Mouse (Mus musculus) C2C12 (cell line): ENCODE measurements around the gene Lasp1. TPM values are rescaled to one million over a fixed set of nuclear protein-coding genes. Genes with fewer than 3 reads are reported as not detected.

Source experiments
- H3K27me3 ChIP-seq: one replicate; pipeline ENCODE4 v1.6.1; 2011; ENCODE audit not compliant: control insufficient read depth, insufficient read depth, insufficient read length
- H3K36me3 ChIP-seq: one replicate; pipeline ENCODE4 v1.6.1; 2011; ENCODE audit not compliant: control insufficient read depth, insufficient read depth
- H3K4me3 ChIP-seq: one replicate; pipeline ENCODE4 v1.5.1; 2011; ENCODE audit warnings: mild to moderate bottlenecking, control low read depth; ENCODE audit not compliant: poor library complexity, insufficient read depth, severe bottlenecking
- H3K79me2 ChIP-seq: one replicate; pipeline ENCODE4 v1.6.1; 2011; ENCODE audit not compliant: control insufficient read depth, insufficient read depth
- H3K79me3 ChIP-seq: one replicate; pipeline ENCODE4 v1.6.1; 2011; ENCODE audit warnings: low read depth, control low read depth
- H3ac ChIP-seq: one replicate; pipeline ENCODE3; 2011; ENCODE audit warnings: low read depth; ENCODE audit not compliant: control insufficient read depth, insufficient read length
- CEBPB ChIP-seq: IDR thresholded peaks from one replicate; pipeline ENCODE4 v1.6.1; 2011; ENCODE audit warnings: low read depth, mild to moderate bottlenecking, control low read depth, moderate library complexity
- CTCF ChIP-seq: IDR thresholded peaks from one replicate; pipeline ENCODE4 v1.5.1; 2011; ENCODE audit not compliant: control insufficient read depth, insufficient read depth, insufficient read length
- FOSL1 ChIP-seq: IDR thresholded peaks from one replicate; pipeline ENCODE4 v1.8.0; 2011; ENCODE audit warnings: mild to moderate bottlenecking, low read length; ENCODE audit not compliant: poor library complexity, insufficient read depth, severe bottlenecking
- MAX ChIP-seq: IDR thresholded peaks from one replicate; pipeline ENCODE4 v1.6.1; 2011; ENCODE audit warnings: mild to moderate bottlenecking, control low read depth
- MYOD1 ChIP-seq: IDR thresholded peaks from one replicate; pipeline ENCODE4 v1.6.1; 2011; ENCODE audit warnings: low read depth; ENCODE audit not compliant: control insufficient read depth, insufficient read length
- MYOG ChIP-seq: IDR thresholded peaks from one replicate; pipeline ENCODE4 v1.6.1; 2011; ENCODE audit not compliant: control insufficient read depth, insufficient read length; ENCODE audit errors: extremely low read depth
- USF1 ChIP-seq: IDR thresholded peaks from one replicate; pipeline ENCODE4 v1.6.1; 2011; ENCODE audit warnings: low read depth, mild to moderate bottlenecking, control low read depth, moderate library complexity
- polyA plus RNA-seq: library from polyadenylated mRNA; unstranded; fragments of >200 nt; fragmentation: generic; extraction: Trizol; gene quantifications from one replicate; pipeline ENCODE4 v1.2.1, GENCODE M21; 2012; ENCODE audit warnings: missing spikeins

The Lasp1 gene
- polyA plus RNA-seq, 1 experiment, result 219 TPM

DNA sequence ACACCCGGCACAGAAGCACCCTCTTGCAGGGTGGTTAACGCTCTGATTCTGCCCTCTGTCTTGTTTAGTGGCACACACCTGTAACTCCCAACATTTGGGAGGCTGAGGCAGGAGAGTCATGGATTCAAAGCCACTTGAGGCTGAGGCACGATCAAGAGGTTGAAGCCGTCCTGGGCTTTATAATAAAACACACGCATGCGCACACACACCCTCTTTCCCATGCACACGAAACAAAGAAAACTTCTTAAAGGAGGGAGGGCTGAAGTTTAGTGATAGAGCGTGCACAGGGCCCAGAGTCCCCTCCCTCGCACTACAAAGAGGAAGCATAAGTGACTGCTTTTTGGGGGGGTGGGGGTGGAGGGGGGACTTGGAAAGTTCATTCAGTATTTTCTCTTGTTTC is 27.2 kb downstream of the Lasp1 start:
- H3K79me3 ChIP-seq, result peaks cover 72% of the 10 kb centered on the region
- no peak overlapping the region for H3ac ChIP-seq
- no peak for TF ChIP-seq CTCF
- TF ChIP-seq MYOG, result no peak
- no peak for TF ChIP-seq MYOD1
- TF ChIP-seq MAX, result no peak
- TF ChIP-seq USF1, result no peak
- TF ChIP-seq FOSL1, result no peak
- no peak for TF ChIP-seq CEBPB
- peaks cover 99% of the 10 kb centered on the region for H3K79me2 ChIP-seq
- H3K36me3 ChIP-seq, result peaks cover 98% of the 10 kb centered on the region
- no peak overlapping the region for H3K4me3 ChIP-seq
- no peaks in the 10 kb centered on the region for H3K27me3 ChIP-seq

DNA sequence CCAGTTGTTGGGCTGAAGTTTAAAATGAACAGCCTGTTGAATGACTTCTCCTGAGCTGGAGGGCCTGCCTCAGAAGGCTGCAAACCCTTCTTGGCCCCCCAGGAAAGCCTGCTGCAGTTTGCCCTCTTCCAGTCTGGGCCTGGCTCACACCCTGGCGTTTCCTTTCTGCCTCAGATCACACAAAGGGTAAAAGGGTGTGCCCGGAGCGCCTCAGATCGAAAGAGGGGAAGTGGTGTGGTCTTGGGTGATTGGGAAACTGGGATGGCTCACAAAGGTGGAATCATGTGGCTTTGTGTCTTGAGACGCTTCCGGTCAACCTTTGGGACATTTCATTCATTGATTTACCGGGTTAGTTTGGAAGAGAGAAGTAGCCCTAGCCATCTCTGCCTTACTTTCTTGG is 27.6 kb downstream of the Lasp1 start:
- Histone ChIP-seq H3K36me3 (peaks cover 97% of the 10 kb centered on the region), H3K27me3 (no peaks in the 10 kb centered on the region), H3K4me3 (no peak overlapping the region), H3K79me2 (peaks cover 99% of the 10 kb centered on the region), H3ac (no peak overlapping the region), H3K79me3 (peaks cover 71% of the 10 kb centered on the region)
- no peak for TF ChIP-seq FOSL1
- no peak for TF ChIP-seq CTCF
- no peak for TF ChIP-seq MYOD1
- TF ChIP-seq MAX, result no peak
- TF ChIP-seq CEBPB, result no peak

DNA sequence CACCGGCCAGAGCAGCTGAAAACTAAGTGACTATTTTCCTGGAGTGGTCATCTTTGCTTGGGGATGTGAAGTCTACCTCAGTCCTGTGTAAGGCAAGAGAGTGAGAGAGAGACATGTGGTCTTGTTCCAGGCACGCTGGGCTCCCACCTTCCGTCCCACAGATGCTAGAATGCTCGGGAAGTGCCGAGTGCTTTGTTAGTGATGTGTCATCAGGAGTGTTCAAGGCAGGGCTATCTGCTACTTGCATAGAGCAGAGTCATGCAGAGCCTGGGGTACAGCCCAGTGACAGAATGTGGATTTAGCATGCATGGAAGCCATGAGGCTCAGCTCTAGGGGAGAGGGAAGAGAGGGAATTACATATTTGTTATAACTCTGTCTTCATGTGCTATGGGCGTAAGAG is 28.9 kb downstream of the Lasp1 start:
- no peaks in the 10 kb centered on the region for H3K27me3 ChIP-seq
- H3K4me3 ChIP-seq, result no peak overlapping the region
- H3K79me2 ChIP-seq, result peaks cover 99% of the 10 kb centered on the region
- peaks cover 96% of the 10 kb centered on the region for H3K36me3 ChIP-seq
- no peak for TF ChIP-seq CTCF
- TF ChIP-seq FOSL1, result no peak
- TF ChIP-seq MYOG, result no peak
- no peak for TF ChIP-seq MYOD1
- TF ChIP-seq MAX, result no peak
- TF ChIP-seq CEBPB, result no peak
- peaks cover 66% of the 10 kb centered on the region for H3K79me3 ChIP-seq
- H3ac ChIP-seq, result no peak overlapping the region

DNA sequence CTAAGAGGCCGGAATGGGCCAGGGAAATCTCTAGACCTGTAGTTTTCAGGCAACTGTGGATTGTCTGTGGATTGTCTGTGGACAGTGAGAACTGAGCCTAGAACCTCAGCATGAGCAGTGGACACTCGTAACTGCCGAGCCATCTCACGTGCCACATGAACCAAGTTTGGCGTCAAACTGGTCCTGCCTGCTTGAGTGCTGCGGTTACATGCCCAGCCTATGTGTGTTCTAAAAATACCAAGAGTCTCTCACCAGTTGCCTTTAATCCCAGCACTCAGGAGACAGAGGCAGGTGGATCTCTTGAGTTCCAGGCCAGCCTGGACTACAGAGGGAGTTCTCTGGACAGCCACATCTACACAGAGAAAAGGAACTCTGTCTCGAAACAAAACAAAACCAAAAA is 30.6 kb downstream of the Lasp1 start:
- peaks cover 84% of the 10 kb centered on the region for H3K79me2 ChIP-seq
- no peak for TF ChIP-seq CEBPB
- TF ChIP-seq USF1, result no peak
- no peak for TF ChIP-seq FOSL1
- TF ChIP-seq MYOD1, result no peak
- no peak for TF ChIP-seq CTCF
- no peak for TF ChIP-seq MAX
- TF ChIP-seq MYOG, result no peak
- peaks cover 96% of the 10 kb centered on the region for H3K36me3 ChIP-seq
- H3K79me3 ChIP-seq, result peaks cover 55% of the 10 kb centered on the region
- H3K4me3 ChIP-seq, result no peak overlapping the region
- H3K27me3 ChIP-seq, result no peaks in the 10 kb centered on the region
- H3ac ChIP-seq, result no peak overlapping the region

DNA sequence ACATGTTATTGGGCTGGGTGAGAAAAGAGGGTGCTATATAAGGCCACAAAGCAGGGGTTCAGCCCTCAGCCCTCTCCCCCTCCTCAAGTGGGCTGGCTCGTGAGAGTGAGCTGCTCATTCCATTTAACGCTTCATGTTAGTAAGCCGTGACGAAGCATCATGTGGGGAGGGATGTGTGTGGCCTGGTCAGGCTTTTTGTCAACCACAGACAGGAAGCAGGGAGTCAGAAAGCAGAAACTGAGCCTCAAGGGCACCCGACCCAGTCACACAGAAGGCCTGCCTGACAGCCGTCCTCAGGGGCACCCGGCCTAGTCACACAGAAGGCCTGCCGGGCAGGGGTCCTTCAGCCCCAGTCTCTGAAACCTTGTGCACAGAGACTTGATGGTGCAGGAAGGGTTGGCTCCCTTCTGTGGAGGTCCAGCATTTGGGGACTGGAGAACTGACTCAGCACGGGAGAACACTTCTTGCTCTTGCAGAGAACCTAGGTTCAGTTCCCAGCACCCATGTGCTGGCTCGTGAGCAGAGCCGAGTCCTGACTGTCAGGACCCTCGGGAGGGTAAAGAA is 31.2 kb downstream of the Lasp1 start:
- Histone ChIP-seq H3K4me3 (no peak overlapping the region), H3K79me2 (peaks cover 77% of the 10 kb centered on the region), H3K79me3 (peaks cover 50% of the 10 kb centered on the region), H3K27me3 (no peaks in the 10 kb centered on the region), H3K36me3 (peaks cover 96% of the 10 kb centered on the region), H3ac (no peak overlapping the region)
- no peak for TF ChIP-seq USF1
- no peak for TF ChIP-seq MYOD1
- no peak for TF ChIP-seq CTCF

DNA sequence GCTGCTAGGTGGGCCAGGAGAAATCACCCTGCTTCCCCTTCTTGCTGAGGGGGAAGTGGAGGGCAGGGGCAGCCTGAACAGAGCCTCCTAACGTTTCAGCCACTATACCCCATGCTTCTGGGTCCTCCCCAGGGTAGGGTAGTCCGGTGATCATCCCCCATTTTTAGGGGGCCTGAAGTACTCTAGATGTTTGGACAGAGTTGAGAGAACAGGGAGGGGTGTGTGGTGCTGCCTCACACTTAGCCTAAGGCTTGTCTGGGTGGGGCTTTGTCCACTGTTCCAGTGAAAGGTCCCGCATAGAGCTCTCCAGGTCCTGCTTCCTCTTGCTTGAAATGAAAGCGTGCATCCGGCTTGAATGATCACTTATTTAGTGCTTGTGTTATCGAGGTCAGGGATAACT is 31.7 kb downstream of the Lasp1 start:
- no peak for TF ChIP-seq USF1
- TF ChIP-seq MYOG, result no peak
- no peak for TF ChIP-seq FOSL1
- no peak for TF ChIP-seq CTCF
- TF ChIP-seq CEBPB, result no peak
- TF ChIP-seq MYOD1, result no peak
- Histone ChIP-seq H3K79me2 (peaks cover 72% of the 10 kb centered on the region), H3K27me3 (no peaks in the 10 kb centered on the region), H3K36me3 (peaks cover 96% of the 10 kb centered on the region), H3K79me3 (peaks cover 45% of the 10 kb centered on the region), H3K4me3 (no peak overlapping the region), H3ac (no peak overlapping the region)
